ENCODE assay signal across 8 mouse cellular contexts in genomic region chr8:85083108-85083813, GRCm38 (mm10). TPM values are rescaled to one million over a fixed set of nuclear protein-coding genes. Genes with fewer than 3 reads are reported as not detected.
DNase-seq lines count a peak whose midpoint lies in the region; ATAC-seq and TF ChIP-seq lines count a peak whose summit lies in the region.

Gene Man2b1 (plus strand): TSS chr8:85083270.

- ATAC-seq in Patski: peak; percentile 88
- peak; percentile 85 for ATAC-seq in hindbrain, embryonic 14.5 days (ENCODE audit: low FRiP score)

- no peak for TF ChIP-seq CTCF in Patski (IDR thresholded peaks at IDR 0.05)

- no peak within 1 kb of the TSS for H3K27ac ChIP-seq in hindbrain, embryonic 14.5 days

- H3K9ac ChIP-seq in hindbrain, embryonic 14.5 days: peak within 1 kb of the TSS; percentile 54

- no peak for DNase-seq in Patski (ENCODE audit: low read depth, low spot score)
- DNase-seq in cerebellum, postnatal 14 days: peak; percentile 87 to 89
- DNase-seq in frontal cortex, postnatal 25 days (ENCODE audit: low spot score in 2 of 2): peak; percentile 58 to 81
- peak; percentile 71 for DNase-seq in hindbrain, embryonic 14.5 days (ENCODE audit: low spot score)
- DNase-seq in left cerebral cortex, adult 11 months (ENCODE audit: low spot score): peak; percentile 83
- peak; percentile 93 for DNase-seq in lung, postnatal 4 days
- peak; percentile 66 for DNase-seq in retina, postnatal 7 days (ENCODE audit: low read depth, low spot score)
- peak; percentile 68 for DNase-seq in urinary bladder, adult 2 months (ENCODE audit: low spot score)

- CTCF ChIA-PET in Patski (lab: Charles Lee): interaction anchor here (1.0 to 1.8 kb wide), 4 partner anchors 10 to 94 kb away, joined by 3 to 5 read pairs (median 3); no protein-coding TSS in a partner anchor

- H3K27me3 ChIP-seq in Patski: no peaks in the 10 kb centered on the region
- no peaks in the 10 kb centered on the region for H3K27me3 ChIP-seq in hindbrain, embryonic 14.5 days (ENCODE audit: control insufficient read depth, insufficient read depth, low read length)

- POLR2A ChIA-PET in Patski (lab: Charles Lee): interaction anchor here (0.7 to 1.3 kb wide), 3 partner anchors 10 to 216 kb away, joined by 3 read pairs; partner anchors contain the start of genes Orc6 and Vps35

- peak within 1 kb of the TSS; percentile 42 for H3K4me3 ChIP-seq in hindbrain, embryonic 14.5 days (replicated peaks; ENCODE audit: low read length)

- under 1% methylated on average over 30 of the region's 30 CpGs for WGBS in hindbrain, embryonic 14.5 days

- in situ Hi-C loops in Patski (cut with MboI; ENCODE audit: low pct_unique_long_range_greater_than_20kb): no loop called here

- peaks cover 26% of the 10 kb centered on the region for H3K36me3 ChIP-seq in hindbrain, embryonic 14.5 days (replicated peaks; ENCODE audit: control insufficient read depth, insufficient read depth)

- H3K9me3 ChIP-seq in hindbrain, embryonic 14.5 days (ENCODE audit: control insufficient read depth, low read length): no peaks in the 10 kb centered on the region

- H3K4me1 ChIP-seq in hindbrain, embryonic 14.5 days (replicated peaks; ENCODE audit: control insufficient read depth, insufficient read depth, low read length): peaks cover 12% of the 10 kb centered on the region

- H3K4me2 ChIP-seq in hindbrain, embryonic 14.5 days (replicated peaks): peak within 1 kb of the TSS; percentile 68

RNA-seq across cellular contexts. Expression of gene Man2b1, which starts in this region (rescaled TPM):
- 45.5 TPM for polyA plus RNA-seq in Patski (2021)
- 17.3 and 20.1 TPM in 2 replicates for polyA plus RNA-seq in hindbrain, embryonic 14.5 days (2014; fragmentation: Nextera tagmentation; extraction: Ambion mirVana)
- 72.9 and 74.8 TPM in 2 replicates for polyA plus RNA-seq in urinary bladder, adult 2 months (2012; rRNA removed)
